ENCODE assay signal across 27 mouse cellular contexts in the genomic region with DNA sequence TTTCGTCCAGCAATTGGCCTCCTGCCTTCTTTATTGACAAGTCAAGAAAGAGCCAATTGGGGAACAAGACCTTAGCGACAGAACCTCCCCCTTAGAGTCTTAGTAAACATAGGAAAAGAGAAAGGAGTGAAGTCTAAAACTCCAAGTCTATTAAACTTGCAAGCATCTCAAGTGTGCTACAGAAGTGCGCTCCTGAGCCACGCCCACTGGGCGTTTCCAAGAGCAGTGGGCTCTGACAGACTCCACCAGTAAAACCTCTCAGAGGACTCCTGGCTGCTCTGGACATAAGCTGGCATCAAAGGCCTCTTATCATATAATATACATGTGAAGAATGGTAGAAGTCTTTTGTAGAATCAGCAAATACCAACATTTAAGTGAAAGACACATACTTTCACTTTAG. TPM values are rescaled to one million over a fixed set of nuclear protein-coding genes. Genes with fewer than 3 reads are reported as not detected.
A peak's percentile ranks its signal among the peaks of the same experiment; 100 is the strongest.
DNase-seq lines count a peak whose midpoint lies in the region; ATAC-seq lines count a peak whose summit lies in the region.
"Had no signal": no experiment of that assay in that cellular context is flagged by ENCODE, and none has a peak within 500 bp of the region (broad histone marks: within the 10 kb centered on the region; RNA-seq: fewer than 3 reads in every experiment).

No protein-coding gene starts in this region.

- H3K36me3 ChIP-seq in heart, embryonic 16.5 days (ENCODE audit: control insufficient read depth, insufficient read depth) = peaks cover 39% of the 10 kb centered on the region
- H3K36me3 ChIP-seq in lung, embryonic 15.5 days = peaks cover 56% of the 10 kb centered on the region
- peaks cover 12% of the 10 kb centered on the region for H3K36me3 ChIP-seq in intestine, embryonic 16.5 days (ENCODE audit: control insufficient read depth, insufficient read depth, low read length)

- peak overlapping the region; percentile 58 for H3K27ac ChIP-seq in heart, embryonic 16.5 days (ENCODE audit: low read length)
- peak overlapping the region; percentile 87 for H3K27ac ChIP-seq in lung, embryonic 15.5 days
- no peak overlapping the region for H3K27ac ChIP-seq in intestine, embryonic 16.5 days (ENCODE audit: low read length)
- H3K27ac ChIP-seq: embryonic facial prominence, embryonic 15.5 days; hindbrain, embryonic 12.5 days had no signal

- H3K9ac ChIP-seq in heart, embryonic 16.5 days (ENCODE audit: low read length) = no peak overlapping the region
- no peak overlapping the region for H3K9ac ChIP-seq in lung, embryonic 15.5 days
- no peak overlapping the region for H3K9ac ChIP-seq in intestine, embryonic 16.5 days (ENCODE audit: low read depth, low read length)
- H3K9ac ChIP-seq: embryonic facial prominence, embryonic 15.5 days; hindbrain, embryonic 12.5 days had no signal

- no peak overlapping the region for H3K4me3 ChIP-seq in heart, embryonic 16.5 days (ENCODE audit: low read length)
- H3K4me3 ChIP-seq in lung, embryonic 15.5 days = no peak overlapping the region
- H3K4me3 ChIP-seq in intestine, embryonic 16.5 days (ENCODE audit: low read length) = no peak overlapping the region
- H3K4me3 ChIP-seq: embryonic facial prominence, embryonic 15.5 days; hindbrain, embryonic 12.5 days had no signal

- H3K27me3 ChIP-seq in heart, embryonic 16.5 days (ENCODE audit: control insufficient read depth, insufficient read depth, low read length) = no peaks in the 10 kb centered on the region
- no peaks in the 10 kb centered on the region for H3K27me3 ChIP-seq in lung, embryonic 15.5 days
- no peaks in the 10 kb centered on the region for H3K27me3 ChIP-seq in intestine, embryonic 16.5 days (replicated peaks; ENCODE audit: control insufficient read depth, insufficient read depth, low read length)
- H3K27me3 ChIP-seq: embryonic facial prominence, embryonic 15.5 days; hindbrain, embryonic 12.5 days had no signal

- no peak for DNase-seq in heart, adult 9 months (ENCODE audit: low spot score in 2 of 2)
- DNase-seq in right cerebral cortex, postnatal 10 days (ENCODE audit: low spot score in 2 of 2) = no peak
- no peak for DNase-seq in ovary, postnatal 10 days (ENCODE audit: low spot score)
- DNase-seq: adrenal gland, adult 2 months; cerebellum, postnatal 14 days; embryo, embryonic 11 days; gastrocnemius, postnatal 36 days; layer of hippocampus, postnatal 36 days; right cerebral cortex, postnatal 25 days; thymus, postnatal 4 days had no signal

- H3K9me3 ChIP-seq in heart, embryonic 16.5 days (replicated peaks; ENCODE audit: control insufficient read depth, low read length) = no peaks in the 10 kb centered on the region
- H3K9me3 ChIP-seq in lung, embryonic 15.5 days = no peaks in the 10 kb centered on the region
- H3K9me3 ChIP-seq in intestine, embryonic 16.5 days (ENCODE audit: control insufficient read depth, low read length) = no peaks in the 10 kb centered on the region
- H3K9me3 ChIP-seq: embryonic facial prominence, embryonic 15.5 days; G1E; hindbrain, embryonic 12.5 days had no signal

- peaks cover 45% of the 10 kb centered on the region for H3K4me1 ChIP-seq in heart, embryonic 16.5 days (ENCODE audit: control insufficient read depth, insufficient read depth, low read length)
- peaks cover 46% of the 10 kb centered on the region for H3K4me1 ChIP-seq in lung, embryonic 15.5 days
- no peaks in the 10 kb centered on the region for H3K4me1 ChIP-seq in intestine, embryonic 16.5 days (ENCODE audit: control insufficient read depth, insufficient read depth, low read length)
- H3K4me1 ChIP-seq: embryonic facial prominence, embryonic 15.5 days had no signal

- 53% methylated on average over 5 of the region's 5 CpGs for WGBS in heart, embryonic 16.5 days
- 62% methylated on average over 5 of the region's 5 CpGs for whole genome bisulfite sequencing in lung, embryonic 15.5 days
- 67% methylated on average over 5 of the region's 5 CpGs for WGBS in intestine, embryonic 16.5 days

- ATAC-seq in heart, embryonic 16.5 days (replicated peaks; ENCODE audit: extremely low read depth, insufficient read depth, low FRiP score) = no peak
- ATAC-seq in erythroblast, adult 5-6 weeks (replicated peaks; ENCODE audit: low FRiP score, poor library complexity, severe bottlenecking) = peak; percentile 42
- peak; percentile 72 for ATAC-seq in lung, embryonic 15.5 days (ENCODE audit: borderline replicate concordance, extremely low read depth, low FRiP score, low TSS enrichment)
- 0 out of 2 replicates have a peak, but pooled peaks have one; percentile 32 for ATAC-seq in megakaryocyte-erythroid progenitor cell, adult 5-6 weeks (replicated peaks; ENCODE audit: low FRiP score, low TSS enrichment, poor library complexity, severe bottlenecking)
- no peak for ATAC-seq in intestine, embryonic 16.5 days
- ATAC-seq: CD4-positive, CD25-positive, alpha-beta regulatory T cell, adult 4 months; midbrain, embryonic 16.5 days had no signal

- H3K4me2 ChIP-seq in heart, embryonic 16.5 days (ENCODE audit: low read depth, low read length) = peak overlapping the region; percentile 50
- peak overlapping the region; percentile 46; the same call in 1 of the 2 replicates for H3K4me2 ChIP-seq in lung, embryonic 15.5 days
- no peak overlapping the region for H3K4me2 ChIP-seq in intestine, embryonic 16.5 days (ENCODE audit: low read depth, low read length)
- H3K4me2 ChIP-seq: embryonic facial prominence, embryonic 15.5 days; hindbrain, embryonic 12.5 days had no signal

RNA-seq across cellular contexts. Expression of a gene that starts 7.2 kb away (rescaled TPM):
- 8.3 and 9.5 TPM in 2 replicates for polyA plus RNA-seq in heart, embryonic 16.5 days (2015; fragmentation: Nextera tagmentation; extraction: Ambion mirVana)
- 35.7 and 37.4 TPM in 2 replicates for total RNA-seq in erythroblast, adult 5-6 weeks (2015; ENCODE audit: low replicate concordance)
- 53.2 and 72.1 TPM in 2 replicates for total RNA-seq in erythroblast, adult 5-6 weeks (2017; ENCODE audit: low replicate concordance)
- polyA plus RNA-seq in lung, embryonic 15.5 days (2015; fragmentation: Nextera tagmentation; extraction: Ambion mirVana) = 15.8 and 17.2 TPM in 2 replicates
- total RNA-seq in megakaryocyte-erythroid progenitor cell, adult 5-6 weeks (2014; fragmentation: Nextera tagmentation) = 19.9 and 24.4 TPM in 2 replicates
- 24.4 and 37.8 TPM in 2 replicates for total RNA-seq in megakaryocyte-erythroid progenitor cell, adult 5-6 weeks (2017)
- 7.2 and 7.5 TPM in 2 replicates for polyA plus RNA-seq in intestine, embryonic 16.5 days (2015; fragmentation: Nextera tagmentation; extraction: Ambion mirVana)

RNA-seq across cellular contexts. Expression of a gene that starts 16.5 kb away (rescaled TPM):
- polyA plus RNA-seq in heart, embryonic 16.5 days (2015; fragmentation: Nextera tagmentation; extraction: Ambion mirVana) = 0.30 TPM in 1 of 2 replicates, not detected in the other
- not detected in 2 replicates for total RNA-seq in erythroblast, adult 5-6 weeks (2015; ENCODE audit: low replicate concordance)
- total RNA-seq in erythroblast, adult 5-6 weeks (2017; ENCODE audit: low replicate concordance) = not detected in 2 replicates
- polyA plus RNA-seq in lung, embryonic 15.5 days (2015; fragmentation: Nextera tagmentation; extraction: Ambion mirVana) = not detected in 2 replicates
- total RNA-seq in megakaryocyte-erythroid progenitor cell, adult 5-6 weeks (2014; fragmentation: Nextera tagmentation) = not detected in 2 replicates
- total RNA-seq in megakaryocyte-erythroid progenitor cell, adult 5-6 weeks (2017) = not detected in 2 replicates
- not detected in 2 replicates for polyA plus RNA-seq in intestine, embryonic 16.5 days (2015; fragmentation: Nextera tagmentation; extraction: Ambion mirVana)
- total RNA-seq: adrenal gland, adult 2 months; gastrocnemius, postnatal 36 days; layer of hippocampus, postnatal 36 days; left cerebral cortex, postnatal 36 days; liver, adult 2 months; megakaryocyte, adult 5-6 weeks had no signal
- polyA plus RNA-seq: adrenal gland, adult 2 months; embryonic facial prominence, embryonic 15.5 days; forebrain, embryonic 11.5 days; frontal cortex, adult 2 months; G1E; hindbrain, embryonic 12.5 days; intestine, embryonic 14.5 days; kidney, embryonic 14.5 days; liver, adult 2 months; midbrain, embryonic 16.5 days had no signal

RNA-seq across cellular contexts. Expression of a gene that starts 25.6 kb away (rescaled TPM):
- 9.0 and 9.7 TPM in 2 replicates for polyA plus RNA-seq in heart, embryonic 16.5 days (2015; fragmentation: Nextera tagmentation; extraction: Ambion mirVana)
- 4.0 and 8.1 TPM in 2 replicates for total RNA-seq in erythroblast, adult 5-6 weeks (2015; ENCODE audit: low replicate concordance)
- 5.8 and 9.8 TPM in 2 replicates for total RNA-seq in erythroblast, adult 5-6 weeks (2017; ENCODE audit: low replicate concordance)
- 21.6 and 22.4 TPM in 2 replicates for polyA plus RNA-seq in lung, embryonic 15.5 days (2015; fragmentation: Nextera tagmentation; extraction: Ambion mirVana)
- total RNA-seq in megakaryocyte-erythroid progenitor cell, adult 5-6 weeks (2014; fragmentation: Nextera tagmentation) = 12.3 and 27.8 TPM in 2 replicates
- 5.6 and 8.5 TPM in 2 replicates for total RNA-seq in megakaryocyte-erythroid progenitor cell, adult 5-6 weeks (2017)
- polyA plus RNA-seq in intestine, embryonic 16.5 days (2015; fragmentation: Nextera tagmentation; extraction: Ambion mirVana) = 11.4 and 11.9 TPM in 2 replicates

RNA-seq across cellular contexts. Expression of a gene that starts 40.5 kb away (rescaled TPM):
- polyA plus RNA-seq in heart, embryonic 16.5 days (2015; fragmentation: Nextera tagmentation; extraction: Ambion mirVana) = 2.5 TPM in 2 replicates
- total RNA-seq in erythroblast, adult 5-6 weeks (2015; ENCODE audit: low replicate concordance) = 45.5 and 64.6 TPM in 2 replicates
- total RNA-seq in erythroblast, adult 5-6 weeks (2017; ENCODE audit: low replicate concordance) = 56.7 and 80.9 TPM in 2 replicates
- 4.9 and 5.4 TPM in 2 replicates for polyA plus RNA-seq in lung, embryonic 15.5 days (2015; fragmentation: Nextera tagmentation; extraction: Ambion mirVana)
- total RNA-seq in megakaryocyte-erythroid progenitor cell, adult 5-6 weeks (2014; fragmentation: Nextera tagmentation) = 1.8 and 1.9 TPM in 2 replicates
- total RNA-seq in megakaryocyte-erythroid progenitor cell, adult 5-6 weeks (2017) = 2.2 and 3.7 TPM in 2 replicates
- polyA plus RNA-seq in intestine, embryonic 16.5 days (2015; fragmentation: Nextera tagmentation; extraction: Ambion mirVana) = 1.8 TPM in 2 replicates

Comparison
In these comparisons a context has a peak if more than half of its experiments do, and no peak if none do; other contexts are left out.
1. ATAC-seq: peak in erythroblast, adult 5-6 weeks (single experiment), lung, embryonic 15.5 days (single experiment) and megakaryocyte-erythroid progenitor cell, adult 5-6 weeks (single experiment); none in heart, embryonic 16.5 days (single experiment) and intestine, embryonic 16.5 days (single experiment).